Mouse (Mus musculus): ENCODE data around the gene Cacna1a. TPM values are rescaled to one million over a fixed set of nuclear protein-coding genes. Genes with fewer than 3 reads are reported as not detected.
"Not testable (repeated sequence)": the region's sequence is repeated elsewhere in the genome, so short reads cannot be mapped to it uniquely, and the experiment has no call there.

The Cacna1a gene
- polyA plus RNA-seq, 1 experiment = 0.37 TPM

DNA sequence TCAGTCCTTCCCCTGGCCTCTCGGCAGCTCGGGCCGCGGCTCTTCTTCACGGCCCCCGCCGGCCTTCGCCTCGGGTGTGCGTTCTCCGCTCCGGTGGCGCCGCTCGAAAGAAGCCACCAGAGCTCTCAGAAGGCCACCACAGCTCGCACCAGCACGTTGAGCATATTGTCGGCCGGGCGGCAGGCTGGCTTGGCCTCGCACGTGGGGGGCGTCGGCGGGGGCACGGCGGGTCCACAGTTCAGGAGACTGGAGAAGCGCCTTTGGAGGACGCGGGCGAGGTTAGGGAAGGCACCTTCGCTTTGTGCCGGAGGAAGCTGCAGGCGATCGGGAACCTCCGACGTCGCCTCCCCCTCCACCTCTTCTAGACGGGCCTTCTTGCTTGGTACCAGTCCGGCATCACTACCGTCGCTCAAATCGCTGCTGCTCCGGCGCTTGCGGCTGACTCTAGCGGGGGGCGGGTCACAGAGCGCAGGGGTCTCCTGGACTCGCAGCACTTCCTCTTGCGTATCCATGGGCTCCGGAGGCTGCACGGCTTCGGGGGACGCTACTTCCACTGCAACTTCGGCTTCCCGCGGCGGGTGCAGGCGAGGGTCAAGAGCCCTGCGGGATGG lies 273.8 kb downstream of the Cacna1a start:
- TF ChIP-seq CTCF (IDR thresholded peaks at IDR 0.05; ENCODE audit: control insufficient read depth, insufficient read depth, low read length) (no peak), POLR2A (IDR thresholded peaks at IDR 0.05; ENCODE audit: borderline replicate concordance, control insufficient read depth, low read depth, low read length) (no peak)
- H3K27ac ChIP-seq (ENCODE audit: control insufficient read depth, insufficient read depth, low read depth, low read length, poor library complexity) = peak overlapping the region; percentile 91
- H3K4me1 ChIP-seq (ENCODE audit: control insufficient read depth, insufficient read depth, low read length) = peaks cover 5% of the 10 kb centered on the region
- WGBS = under 1% methylated on average over 61 of the region's 61 CpGs
- peak overlapping the region; percentile 78 for H3K4me3 ChIP-seq (replicated peaks; ENCODE audit: control insufficient read depth, low read depth, low read length)

DNA sequence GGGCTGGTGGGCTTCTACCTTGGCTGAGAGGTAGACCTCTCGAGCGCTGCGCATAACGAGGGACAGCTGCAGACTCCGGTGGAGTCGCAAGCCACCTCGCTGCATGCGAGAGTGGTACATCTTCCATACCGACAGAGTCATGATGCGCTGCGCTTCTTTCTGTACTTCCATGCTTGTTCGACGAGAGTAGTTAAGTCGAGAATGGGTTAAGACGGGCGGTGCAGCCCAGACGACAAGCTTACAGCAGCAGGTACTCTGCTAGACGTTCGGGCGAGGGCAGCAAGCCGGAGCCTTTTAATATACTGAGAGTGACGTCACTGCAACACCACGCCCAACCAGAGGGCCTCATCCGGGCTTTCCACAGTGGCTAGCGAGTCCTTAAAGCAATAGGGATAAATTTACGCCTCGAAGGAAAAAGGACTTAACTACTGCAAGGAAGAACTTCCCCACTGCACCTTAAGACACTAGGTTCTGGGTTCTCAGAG lies 274.4 kb downstream of the Cacna1a start, which contains the start of gene Ier2:
Ier2 (minus strand) TSS at position 272 of the 485 bp plus-strand sequence.
- H3K27ac ChIP-seq (ENCODE audit: control insufficient read depth, insufficient read depth, low read depth, low read length, poor library complexity) = peak within 1 kb of the TSS; percentile 91
- H3K4me3 ChIP-seq (replicated peaks; ENCODE audit: control insufficient read depth, low read depth, low read length) = peak within 1 kb of the TSS; percentile 78
- TF ChIP-seq POLR2A (IDR thresholded peaks at IDR 0.05; ENCODE audit: borderline replicate concordance, control insufficient read depth, low read depth, low read length) (peak; percentile 98), CTCF (IDR thresholded peaks at IDR 0.05; ENCODE audit: control insufficient read depth, insufficient read depth, low read length) (0 out of 2 replicates have a peak, but pooled peaks have one; percentile 11)
- peaks cover 5% of the 10 kb centered on the region for H3K4me1 ChIP-seq (ENCODE audit: control insufficient read depth, insufficient read depth, low read length)
- WGBS = under 1% methylated on average over 27 of the region's 27 CpGs

DNA sequence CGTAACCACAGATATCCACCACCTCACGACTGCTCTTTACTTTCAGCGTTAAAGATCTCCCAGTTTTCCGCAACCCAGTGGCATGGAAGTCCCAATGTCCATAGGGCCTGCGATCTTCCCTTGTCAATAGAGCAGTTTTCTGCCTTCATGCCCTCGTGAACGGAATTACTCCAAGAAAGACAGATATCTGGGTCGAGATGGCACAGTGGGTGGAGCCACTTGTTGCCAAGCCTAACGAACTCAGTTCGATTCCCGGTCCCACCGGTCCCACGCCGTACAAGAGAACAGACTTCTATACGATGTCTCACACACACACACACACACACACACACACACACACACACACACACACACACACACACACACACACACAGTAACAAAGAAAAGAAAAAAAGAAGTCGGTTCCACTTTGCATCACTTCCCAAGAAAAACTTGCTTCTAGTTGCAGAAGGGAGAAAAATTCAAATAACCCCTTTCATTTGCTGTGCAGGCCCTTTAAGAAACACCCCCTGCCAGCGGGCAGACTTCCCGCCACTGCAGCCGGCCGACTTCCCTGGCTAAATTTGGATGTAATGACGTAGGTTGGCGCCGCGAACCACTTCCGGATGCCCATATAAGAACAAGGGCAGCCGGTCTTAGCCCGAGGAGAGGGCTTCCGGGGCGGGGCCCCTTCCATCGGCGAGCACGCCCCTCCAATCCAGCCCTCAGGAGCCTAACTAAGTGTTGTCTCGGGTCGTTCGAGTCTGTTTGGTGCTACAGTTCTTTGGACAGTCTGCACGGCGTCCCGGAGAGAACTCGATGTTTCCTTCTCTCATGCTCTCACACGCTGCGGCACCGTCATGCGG lies 275.5 kb downstream of the Cacna1a start:
- 2% methylated on average over 43 of the region's 43 CpGs for WGBS
- TF ChIP-seq POLR2A (IDR thresholded peaks at IDR 0.05; ENCODE audit: borderline replicate concordance, control insufficient read depth, low read depth, low read length) (peak; percentile 65; the same call in 1 of the 2 replicates), CTCF (IDR thresholded peaks at IDR 0.05; ENCODE audit: control insufficient read depth, insufficient read depth, low read length) (no peak)
- Histone ChIP-seq H3K27ac (ENCODE audit: control insufficient read depth, insufficient read depth, low read depth, low read length, poor library complexity) (peak overlapping the region; percentile 91), H3K4me1 (ENCODE audit: control insufficient read depth, insufficient read depth, low read length) (peaks cover 5% of the 10 kb centered on the region), H3K4me3 (replicated peaks; ENCODE audit: control insufficient read depth, low read depth, low read length) (peak overlapping the region; percentile 80)

DNA sequence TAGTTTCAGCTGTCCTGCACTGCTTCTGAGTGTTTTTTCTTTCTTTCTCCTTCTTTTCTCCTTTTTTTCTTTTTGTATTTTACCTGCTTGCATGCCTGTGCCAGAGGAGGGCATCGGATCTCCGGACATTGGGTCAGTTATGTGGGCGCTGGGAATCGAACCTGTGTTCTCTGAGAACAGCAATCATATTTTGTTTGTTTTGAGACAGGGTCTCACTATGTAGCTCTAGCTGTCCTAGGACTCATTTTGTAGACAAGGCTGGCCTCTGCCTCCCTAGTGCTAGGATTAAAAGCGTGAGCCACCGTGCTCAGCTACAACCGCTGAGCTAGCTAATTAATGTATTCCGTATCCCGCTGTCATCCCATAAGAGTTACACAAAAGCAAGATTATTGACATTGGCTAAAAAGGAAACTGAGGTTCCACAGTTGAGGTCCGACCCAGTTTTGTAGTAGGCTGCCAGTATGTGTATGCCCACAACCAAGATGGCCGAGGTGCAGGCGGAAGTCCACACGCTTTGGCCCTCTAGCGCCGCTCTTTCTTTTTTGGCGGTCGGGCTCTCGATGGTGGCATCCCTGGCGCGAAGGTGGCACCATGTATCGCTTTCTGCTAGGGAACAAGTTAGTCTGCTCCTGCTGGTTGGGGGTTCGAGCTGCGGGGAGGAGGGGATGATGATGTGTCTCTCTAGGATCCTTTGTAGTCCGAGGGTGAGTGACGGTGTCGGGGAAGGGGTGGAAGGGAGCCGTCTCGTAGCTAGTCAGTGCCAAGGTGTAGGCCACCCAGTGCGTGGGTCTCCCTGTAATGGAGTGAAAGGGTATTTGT lies 276.5 kb downstream of the Cacna1a start:
- Histone ChIP-seq H3K4me1 (ENCODE audit: control insufficient read depth, insufficient read depth, low read length) (peaks cover 4% of the 10 kb centered on the region), H3K4me3 (replicated peaks; ENCODE audit: control insufficient read depth, low read depth, low read length) (peak overlapping the region; percentile 80), H3K27ac (ENCODE audit: control insufficient read depth, insufficient read depth, low read depth, low read length, poor library complexity) (peak overlapping the region; percentile 91)
- under 1% methylated on average over 29 of the region's 29 CpGs for WGBS
- peak; percentile 72; the same call in 1 of the 2 replicates for TF ChIP-seq POLR2A (IDR thresholded peaks at IDR 0.05; ENCODE audit: borderline replicate concordance, control insufficient read depth, low read depth, low read length)
- peak; percentile 58; the same call in 1 of the 2 replicates for TF ChIP-seq CTCF (IDR thresholded peaks at IDR 0.05; ENCODE audit: control insufficient read depth, insufficient read depth, low read length)

DNA sequence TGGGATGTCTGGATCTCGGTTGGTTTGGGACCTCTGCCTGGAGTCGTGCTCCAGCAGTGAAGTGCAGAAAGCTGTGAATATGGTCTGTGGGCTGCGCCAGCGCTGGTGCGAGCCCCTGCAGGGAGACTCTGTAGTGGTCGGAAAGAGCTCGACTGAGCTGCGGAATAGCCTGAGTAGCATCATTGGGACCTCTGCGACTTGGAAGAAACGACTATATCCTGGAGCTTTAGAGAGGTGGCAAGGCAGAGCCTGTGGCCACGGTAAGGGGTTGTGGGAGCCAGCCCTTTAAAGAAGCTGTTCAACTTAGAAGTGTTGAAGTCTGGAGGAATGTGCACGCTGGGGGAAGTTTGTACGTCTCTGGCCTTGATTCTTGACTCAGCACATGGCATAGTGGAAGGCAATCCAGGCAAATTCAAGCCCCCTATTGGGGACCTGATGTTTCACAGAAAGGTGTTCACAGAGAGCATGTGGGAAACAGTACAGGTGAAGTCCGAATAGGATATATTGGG lies 277.2 kb downstream of the Cacna1a start:
- Histone ChIP-seq H3K4me3 (replicated peaks; ENCODE audit: control insufficient read depth, low read depth, low read length) (peak overlapping the region; percentile 80), H3K4me1 (ENCODE audit: control insufficient read depth, insufficient read depth, low read length) (peaks cover 2% of the 10 kb centered on the region; the same call in 1 of the 2 replicates), H3K27ac (ENCODE audit: control insufficient read depth, insufficient read depth, low read depth, low read length, poor library complexity) (peak overlapping the region; percentile 91)
- TF ChIP-seq POLR2A (IDR thresholded peaks at IDR 0.05; ENCODE audit: borderline replicate concordance, control insufficient read depth, low read depth, low read length) (no peak), CTCF (IDR thresholded peaks at IDR 0.05; ENCODE audit: control insufficient read depth, insufficient read depth, low read length) (no peak)
- 1% methylated on average over 14 of the region's 14 CpGs for WGBS

DNA sequence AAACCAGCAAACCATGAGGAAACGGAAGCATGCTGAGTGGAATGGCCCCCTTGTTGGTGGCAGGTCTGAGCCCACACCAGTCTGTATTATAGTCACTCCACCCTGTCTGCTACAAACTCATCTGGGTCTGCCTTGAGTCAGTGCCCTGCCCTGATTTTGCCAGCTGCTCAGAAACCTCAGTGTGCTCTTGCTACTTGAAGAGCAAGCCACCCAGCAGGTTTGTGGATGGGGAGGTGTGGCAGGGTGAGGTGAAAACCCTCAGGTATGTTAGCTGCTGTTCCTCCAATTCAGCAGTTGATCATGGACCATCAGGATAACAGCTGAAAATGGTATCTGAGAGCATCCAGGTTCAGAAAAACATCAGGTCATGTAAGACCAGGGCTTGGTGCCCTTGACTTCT lies 279.8 kb downstream of the Cacna1a start:
- Histone ChIP-seq H3K27ac (ENCODE audit: control insufficient read depth, insufficient read depth, low read depth, low read length, poor library complexity) (no peak overlapping the region), H3K4me1 (ENCODE audit: control insufficient read depth, insufficient read depth, low read length) (peaks cover 2% of the 10 kb centered on the region; the same call in 1 of the 2 replicates), H3K4me3 (replicated peaks; ENCODE audit: control insufficient read depth, low read depth, low read length) (no peak overlapping the region)
- TF ChIP-seq POLR2A (IDR thresholded peaks at IDR 0.05; ENCODE audit: borderline replicate concordance, control insufficient read depth, low read depth, low read length) (no peak), CTCF (IDR thresholded peaks at IDR 0.05; ENCODE audit: control insufficient read depth, insufficient read depth, low read length) (no peak)
- 84% methylated on average over 1 of the region's 1 CpGs for WGBS

DNA sequence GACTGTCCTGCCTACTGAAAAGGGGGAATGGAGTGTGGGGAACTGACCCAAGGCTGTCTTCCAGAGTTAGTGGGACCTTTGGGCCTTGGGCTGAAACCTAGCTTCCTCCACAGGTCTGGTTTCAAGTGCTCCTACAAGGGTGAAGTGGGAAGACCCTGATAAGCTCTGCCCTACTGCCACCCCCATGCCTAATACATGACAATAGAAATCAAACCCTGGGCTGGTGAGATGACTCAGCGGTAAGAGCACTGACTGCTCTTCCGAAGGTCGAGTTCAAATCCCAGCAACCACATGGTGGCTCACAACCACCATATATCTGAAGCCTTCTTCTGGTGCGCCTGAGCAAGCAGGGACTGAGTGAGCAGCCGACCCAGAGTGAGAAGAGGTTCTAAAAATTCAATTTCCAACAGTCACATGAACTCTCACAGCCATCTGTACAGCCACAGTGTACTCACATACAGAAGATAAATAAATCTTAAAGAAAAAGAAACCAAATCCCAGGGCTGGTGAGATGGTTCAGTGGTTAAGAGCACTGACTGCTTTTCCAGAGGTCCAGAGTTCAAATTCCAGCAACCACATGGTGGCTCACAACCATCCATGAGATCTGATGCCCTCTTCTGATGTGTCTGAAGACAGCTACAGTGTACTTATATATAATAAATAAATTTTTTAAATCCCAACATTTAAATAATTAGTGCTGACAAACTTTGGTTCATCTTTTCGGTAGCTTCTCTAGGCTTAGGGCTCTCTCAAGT lies 280.7 kb downstream of the Cacna1a start:
- Histone ChIP-seq H3K4me3 (replicated peaks; ENCODE audit: control insufficient read depth, low read depth, low read length) (no peak overlapping the region), H3K4me1 (ENCODE audit: control insufficient read depth, insufficient read depth, low read length) (no peaks in the 10 kb centered on the region), H3K27ac (ENCODE audit: control insufficient read depth, insufficient read depth, low read depth, low read length, poor library complexity) (no peak overlapping the region)
- WGBS = 57% methylated on average over 6 of the region's 6 CpGs
- TF ChIP-seq CTCF (IDR thresholded peaks at IDR 0.05; ENCODE audit: control insufficient read depth, insufficient read depth, low read length) = no peak
- TF ChIP-seq POLR2A (IDR thresholded peaks at IDR 0.05; ENCODE audit: borderline replicate concordance, control insufficient read depth, low read depth, low read length) = no peak

DNA sequence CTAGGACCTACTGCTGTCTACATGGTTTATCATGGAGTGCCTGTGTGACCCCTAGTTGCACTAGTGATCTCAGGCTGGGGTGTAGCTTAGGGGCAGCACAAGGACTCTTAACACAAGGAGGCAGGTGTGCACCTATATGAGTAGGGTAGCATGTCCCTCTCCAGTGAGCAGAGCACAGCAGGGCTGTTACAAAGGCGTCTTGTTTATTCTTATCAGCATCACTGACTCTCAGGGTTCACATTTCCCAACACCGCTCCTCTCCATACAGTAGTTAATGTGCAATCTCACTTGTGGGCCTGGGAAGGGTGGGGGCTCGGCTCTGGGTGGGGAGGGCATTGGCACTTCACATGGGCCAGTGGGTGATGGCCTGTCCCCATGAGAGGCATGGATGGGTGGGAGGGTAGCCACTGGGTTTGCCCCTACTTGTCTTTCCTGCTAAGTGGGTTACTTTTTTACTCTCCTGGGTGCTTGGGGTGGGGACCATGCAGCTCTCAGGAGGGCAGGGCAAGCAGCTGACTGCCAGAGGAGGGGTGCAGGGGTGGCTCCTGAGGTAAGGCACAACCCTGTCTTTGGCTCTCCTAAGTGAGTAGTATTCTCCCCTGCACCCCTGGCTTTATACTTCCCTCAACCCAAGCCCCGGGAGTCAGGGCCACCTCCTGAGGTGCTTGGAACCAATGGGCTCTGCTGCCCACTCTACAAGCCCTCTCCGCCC lies 282.2 kb downstream of the Cacna1a start:
- not testable (repeated sequence) for H3K4me3 ChIP-seq (replicated peaks; ENCODE audit: control insufficient read depth, low read depth, low read length); H3K4me1 ChIP-seq (ENCODE audit: control insufficient read depth, insufficient read depth, low read length); H3K27ac ChIP-seq (ENCODE audit: control insufficient read depth, insufficient read depth, low read depth, low read length, poor library complexity)
- WGBS = 80% methylated on average over 5 of the region's 5 CpGs
